Mouse (Mus musculus) kidney, adult 11 months (tissue): Measurements from ENCODE around the gene Lrrc72.
"Not testable (repeated sequence)": the region's sequence is repeated elsewhere in the genome, so short reads cannot be mapped to it uniquely, and the experiment has no call there.

Source experiments
- DNase-seq: peaks from one replicate; pipeline ENCODE4 v3.0.0; 2022

Gene Lrrc72

DNA sequence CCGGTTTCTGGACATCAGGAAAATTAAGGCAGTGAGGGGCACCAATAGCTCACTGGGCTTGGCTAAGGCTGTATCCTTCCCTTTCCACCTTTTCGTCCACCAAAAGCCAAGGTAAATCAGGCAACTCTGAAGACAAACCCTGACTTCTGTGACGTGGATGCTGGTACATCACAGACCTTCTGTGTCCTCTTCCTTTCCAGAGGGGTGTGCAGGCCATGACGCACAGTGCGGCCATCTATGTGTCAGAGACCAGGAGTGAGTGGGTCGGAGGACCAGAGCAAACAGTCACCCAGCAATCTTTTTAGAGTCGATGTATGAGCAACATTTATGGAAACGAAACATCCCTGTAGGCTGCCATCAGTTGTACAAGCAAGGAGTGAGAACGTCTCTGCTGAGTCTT, at the start of gene Lrrc72:
TSS of gene Lrrc72 (minus strand) at position 101 of the 400 bp plus-strand sequence.
- no peak for DNase-seq

DNA sequence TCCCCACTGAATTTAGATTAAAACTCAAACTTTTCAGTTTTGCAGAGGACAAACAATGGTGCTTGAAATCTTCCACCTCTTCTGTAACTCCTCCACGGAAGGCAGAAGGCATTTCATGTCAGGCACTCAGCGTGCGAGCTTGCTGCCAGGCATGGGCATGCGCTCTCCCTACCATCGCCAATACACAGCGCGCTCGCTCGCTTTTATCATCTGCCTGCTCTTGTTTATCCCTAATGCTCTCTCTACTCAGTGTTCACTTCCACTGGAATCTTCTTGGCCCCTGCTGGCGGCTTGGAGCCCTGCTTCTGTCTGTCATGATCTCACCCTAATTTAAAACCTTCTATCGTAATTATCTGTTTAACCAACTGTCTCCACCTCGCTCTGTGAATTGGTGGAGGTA, 49.1 kb upstream of the Lrrc72 start:
- no peak for DNase-seq

DNA sequence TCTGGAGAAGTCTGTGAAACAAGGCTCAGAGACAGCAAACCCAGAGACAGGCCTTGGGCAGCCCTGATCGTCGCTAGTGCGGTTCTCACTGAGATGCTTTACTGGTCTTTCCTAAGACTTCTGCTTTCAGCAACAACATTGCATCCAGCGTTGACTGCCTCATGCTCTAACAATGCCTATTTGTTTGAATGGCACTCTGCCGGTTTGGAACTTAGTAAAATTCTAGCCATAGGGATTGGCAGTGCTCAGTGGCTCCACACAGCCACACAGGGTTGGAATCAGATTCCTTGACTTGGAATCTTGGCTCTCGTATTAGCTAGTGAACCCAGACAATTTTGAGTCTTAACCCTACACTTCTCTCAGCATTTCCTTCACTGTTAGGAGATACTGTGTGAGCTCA, 38.1 kb upstream of the Lrrc72 start:
- DNase-seq, result no peak

DNA sequence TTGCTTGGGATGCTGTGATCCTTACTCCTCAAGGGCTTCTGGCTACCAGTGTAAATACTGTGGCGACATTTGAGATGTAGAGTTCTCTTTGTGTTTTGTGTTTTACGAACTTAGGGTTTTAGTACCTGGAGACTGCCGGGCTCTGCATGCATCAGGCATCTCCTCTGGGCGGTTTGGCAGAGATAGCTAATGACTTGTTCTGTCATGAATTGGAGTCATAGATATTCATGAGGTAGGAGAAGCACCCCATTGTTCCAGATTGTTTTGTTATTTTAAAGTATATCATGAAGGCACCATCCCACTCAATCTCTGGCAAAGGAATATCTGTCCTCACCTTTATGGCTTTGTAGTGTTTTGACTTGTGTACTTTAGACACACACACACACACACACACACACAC, 37.3 kb upstream of the Lrrc72 start:
- no peak for DNase-seq

DNA sequence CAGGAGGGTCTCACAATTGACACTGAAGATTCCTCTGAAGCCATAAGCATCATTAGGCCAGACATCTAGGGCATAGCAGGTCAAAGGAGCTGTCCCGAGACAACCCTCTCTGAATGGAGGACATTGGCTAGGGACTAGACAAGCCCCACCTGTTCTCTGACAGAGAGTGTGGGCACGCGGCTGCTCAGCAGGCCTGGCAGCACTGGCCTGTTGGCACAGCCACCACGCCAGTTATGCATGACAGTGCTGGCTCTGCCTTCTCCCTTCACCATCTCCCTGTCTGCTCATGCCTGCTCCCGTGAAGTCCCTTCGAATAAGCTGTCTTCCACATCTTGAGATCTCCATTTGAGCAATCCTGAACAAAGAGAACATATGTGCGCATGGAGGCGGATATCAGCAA, 36.4 kb upstream of the Lrrc72 start:
- no peak for DNase-seq

DNA sequence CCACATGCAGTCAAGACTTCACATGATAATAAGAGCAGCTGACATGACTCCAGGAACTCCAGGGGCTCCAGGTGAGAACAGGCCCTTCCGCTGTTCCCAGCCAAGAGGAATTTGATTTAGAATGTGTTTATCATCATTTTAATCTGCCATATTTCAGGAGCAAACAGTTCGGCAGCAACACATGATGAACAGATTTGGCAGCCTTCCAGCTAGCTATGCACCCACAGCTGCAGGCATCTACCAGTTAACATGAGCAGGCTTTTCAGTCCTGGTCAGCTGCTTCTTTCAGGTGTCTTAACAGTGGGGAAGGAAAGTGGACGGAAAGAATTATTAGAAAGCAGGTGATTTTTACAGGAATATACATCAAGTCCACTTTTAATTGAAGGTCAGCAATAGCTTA, 21.6 kb upstream of the Lrrc72 start:
- DNase-seq, result no peak

DNA sequence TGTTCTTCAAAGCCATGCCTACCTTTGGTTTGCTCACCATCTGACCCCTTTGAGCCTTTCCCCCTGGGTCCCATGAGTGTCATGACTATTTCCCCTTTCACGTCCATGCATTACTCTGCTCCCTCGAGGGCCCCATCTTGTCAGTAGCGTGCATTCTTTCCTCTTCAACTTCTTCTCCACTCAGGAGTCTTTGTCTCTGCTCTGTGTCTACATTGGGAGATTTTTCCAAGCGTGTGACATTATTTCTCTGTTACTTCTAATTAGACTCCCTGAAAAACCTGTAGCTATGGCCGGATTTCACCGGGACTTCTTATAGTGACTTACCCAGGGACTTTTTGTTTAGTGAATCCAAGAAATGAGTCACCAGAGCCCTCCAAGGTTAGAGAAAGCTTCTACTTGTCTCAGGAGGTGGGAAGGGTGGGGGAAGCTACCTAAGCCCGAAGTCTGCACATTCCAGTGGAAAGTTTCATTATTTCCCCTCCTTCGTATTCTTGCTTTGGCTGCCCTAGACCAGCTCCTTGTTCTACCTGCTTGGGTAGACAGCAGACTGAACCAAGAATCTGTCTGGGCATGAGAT, 14.6 kb upstream of the Lrrc72 start:
- DNase-seq, result no peak

DNA sequence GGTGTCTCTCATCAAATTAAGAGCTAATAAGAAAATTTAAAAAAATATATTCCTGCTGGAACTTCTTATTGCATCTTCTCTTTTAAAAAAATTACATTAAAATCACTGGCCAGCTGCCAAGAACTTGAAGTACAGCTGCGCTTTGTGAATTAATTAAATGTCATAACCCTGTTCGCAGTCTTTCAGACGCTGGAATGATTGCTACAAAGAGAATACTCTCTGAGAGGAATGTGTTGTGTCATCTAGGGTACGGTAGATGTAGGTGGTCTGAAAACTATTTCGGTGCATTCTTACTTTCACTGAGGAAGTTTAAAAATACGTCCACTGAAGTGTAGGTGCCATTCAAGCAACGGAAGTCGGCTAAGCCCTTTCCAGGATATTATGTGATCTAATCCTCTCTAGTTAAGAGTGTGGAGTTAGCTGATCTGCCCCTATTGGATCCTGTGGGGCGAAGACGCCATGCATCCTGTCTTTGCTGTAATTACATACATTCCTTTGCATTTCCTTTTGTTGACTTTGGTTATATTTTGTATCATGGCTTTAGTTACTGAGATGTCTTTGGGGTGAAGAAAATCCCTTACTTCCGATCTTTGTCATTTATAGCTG, 9.0 kb upstream of the Lrrc72 start:
- no peak for DNase-seq

DNA sequence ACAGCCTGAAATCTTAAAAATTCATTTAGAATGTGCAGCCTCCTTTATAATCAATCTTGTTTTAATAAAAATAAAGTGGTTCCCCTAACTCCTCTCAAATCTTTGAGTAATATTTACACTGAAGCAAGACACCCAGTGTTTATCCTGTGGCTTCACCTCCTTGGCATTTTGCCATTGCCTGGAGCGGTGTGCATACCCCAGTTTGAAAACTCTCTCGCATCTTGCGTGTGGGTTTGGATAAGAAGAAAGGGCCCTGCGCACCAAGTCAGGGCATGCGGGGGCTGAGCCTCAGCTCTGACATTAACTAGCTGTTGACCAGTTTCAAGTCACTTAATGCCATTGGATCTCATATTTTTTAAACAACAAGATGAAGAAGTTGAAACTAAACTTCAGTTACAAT, 2.2 kb upstream of the Lrrc72 start:
- DNase-seq, result no peak

DNA sequence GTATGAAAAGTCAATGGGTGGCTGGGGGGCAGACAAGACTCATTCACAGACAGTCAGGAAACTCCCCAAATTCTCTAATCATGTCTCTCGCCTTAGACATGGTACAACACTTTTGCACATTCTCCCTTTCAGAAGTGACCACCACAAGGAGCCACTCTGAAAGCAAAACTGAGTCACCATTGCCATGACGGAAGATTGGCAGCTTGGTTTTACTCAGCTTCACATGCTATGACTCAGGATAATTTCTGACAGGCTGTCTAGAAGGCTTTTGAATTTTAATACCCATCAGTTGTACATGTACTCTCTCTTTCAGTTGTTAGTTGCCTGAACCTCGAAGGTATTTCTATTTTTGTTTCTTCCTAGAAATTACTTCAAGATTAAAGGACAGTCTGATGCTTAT, 12.0 kb downstream of the Lrrc72 start:
- no peak for DNase-seq

DNA sequence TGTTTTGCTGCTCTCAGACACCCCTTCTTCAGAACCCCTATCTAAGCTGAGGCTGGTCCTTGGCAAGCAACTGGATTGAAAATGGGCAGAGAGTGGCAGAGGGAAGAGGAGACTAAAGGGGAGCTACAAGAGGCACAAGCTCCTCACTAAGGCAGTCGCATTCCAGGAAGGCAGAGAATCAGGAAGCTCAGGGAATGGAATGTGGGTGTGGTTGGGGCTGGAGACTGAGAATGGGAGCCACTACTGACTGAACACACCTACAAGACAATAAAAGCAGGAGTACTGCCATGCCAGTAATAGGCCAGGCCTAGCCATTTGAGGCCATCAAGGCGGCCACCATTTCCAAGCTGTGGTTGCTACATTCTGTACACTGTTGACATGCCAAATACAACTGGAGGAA, 21.8 kb downstream of the Lrrc72 start:
- DNase-seq, result no peak

DNA sequence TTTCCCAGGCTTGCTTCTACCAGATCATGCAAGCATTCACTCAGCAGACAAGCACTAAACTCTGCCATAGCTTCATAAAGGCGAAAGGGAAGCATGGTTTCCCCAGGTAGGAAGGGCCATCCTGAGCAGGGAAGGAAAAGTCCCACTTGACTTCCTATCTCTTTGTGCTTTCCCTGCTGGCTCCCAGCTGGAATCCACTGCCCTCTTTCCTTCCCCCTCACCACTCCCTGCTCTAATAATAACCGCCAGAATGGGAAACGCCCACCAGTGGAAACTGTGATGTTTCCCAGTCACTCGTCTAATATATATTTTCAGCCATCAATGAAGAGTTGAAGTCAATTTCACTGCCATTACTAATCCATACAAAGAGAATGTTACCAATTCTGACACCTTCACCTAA, 28.8 kb downstream of the Lrrc72 start:
- no peak for DNase-seq

DNA sequence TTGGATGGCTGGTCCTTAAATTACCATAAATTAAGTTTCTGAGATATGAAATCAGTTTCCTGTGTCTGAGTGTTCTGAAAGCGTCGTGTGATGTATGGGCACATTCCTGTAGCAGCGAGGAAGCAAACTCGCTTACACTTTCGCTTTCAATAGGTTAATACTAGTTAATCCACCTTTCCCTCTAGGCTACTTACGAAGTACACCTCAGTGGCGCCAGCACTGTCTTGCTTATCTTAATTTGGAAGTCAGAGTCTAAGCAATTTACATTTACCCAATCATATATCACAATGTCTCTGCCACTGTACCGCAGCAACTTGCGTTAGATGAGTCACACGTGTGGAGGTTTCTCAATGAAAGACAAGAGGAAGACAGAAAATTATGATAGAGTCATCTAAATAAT, 36.3 kb downstream of the Lrrc72 start:
- DNase-seq, result no peak

DNA sequence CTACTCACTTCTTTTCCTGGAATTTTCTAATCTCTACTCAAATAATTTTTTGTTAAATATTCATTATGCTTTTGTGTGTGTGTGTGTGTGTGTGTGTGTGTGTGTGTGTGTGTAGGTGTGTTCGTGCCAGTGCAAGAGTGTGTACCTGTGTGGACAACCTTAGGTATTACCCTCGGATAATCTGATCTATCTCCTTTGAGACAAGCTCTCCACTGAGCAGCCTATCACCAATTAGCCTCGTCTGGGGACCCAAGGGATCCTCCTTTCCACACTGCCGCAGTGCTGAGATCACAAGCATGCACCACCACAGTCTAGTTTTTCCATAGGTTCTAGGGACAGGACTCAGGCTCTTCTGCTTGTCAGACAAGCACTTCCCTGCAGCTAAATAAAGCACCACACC, 37.0 kb downstream of the Lrrc72 start:
- no peak for DNase-seq

DNA sequence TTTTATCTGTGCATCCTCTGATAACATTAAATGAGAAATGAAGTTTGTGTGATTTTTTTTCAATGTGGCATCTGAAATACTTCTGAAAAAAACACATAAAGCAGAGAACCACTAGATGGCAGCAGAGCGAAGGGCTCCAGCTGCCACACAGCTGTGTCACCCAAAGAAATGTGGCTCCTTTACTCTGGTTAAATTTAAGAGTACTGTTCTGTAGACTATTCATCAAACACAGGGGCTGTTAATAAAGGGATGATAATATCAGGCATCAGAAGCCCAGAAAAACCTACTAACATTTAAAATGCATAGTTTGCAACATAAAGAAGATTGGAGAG, 38.1 kb downstream of the Lrrc72 start:
- no peak for DNase-seq

DNA sequence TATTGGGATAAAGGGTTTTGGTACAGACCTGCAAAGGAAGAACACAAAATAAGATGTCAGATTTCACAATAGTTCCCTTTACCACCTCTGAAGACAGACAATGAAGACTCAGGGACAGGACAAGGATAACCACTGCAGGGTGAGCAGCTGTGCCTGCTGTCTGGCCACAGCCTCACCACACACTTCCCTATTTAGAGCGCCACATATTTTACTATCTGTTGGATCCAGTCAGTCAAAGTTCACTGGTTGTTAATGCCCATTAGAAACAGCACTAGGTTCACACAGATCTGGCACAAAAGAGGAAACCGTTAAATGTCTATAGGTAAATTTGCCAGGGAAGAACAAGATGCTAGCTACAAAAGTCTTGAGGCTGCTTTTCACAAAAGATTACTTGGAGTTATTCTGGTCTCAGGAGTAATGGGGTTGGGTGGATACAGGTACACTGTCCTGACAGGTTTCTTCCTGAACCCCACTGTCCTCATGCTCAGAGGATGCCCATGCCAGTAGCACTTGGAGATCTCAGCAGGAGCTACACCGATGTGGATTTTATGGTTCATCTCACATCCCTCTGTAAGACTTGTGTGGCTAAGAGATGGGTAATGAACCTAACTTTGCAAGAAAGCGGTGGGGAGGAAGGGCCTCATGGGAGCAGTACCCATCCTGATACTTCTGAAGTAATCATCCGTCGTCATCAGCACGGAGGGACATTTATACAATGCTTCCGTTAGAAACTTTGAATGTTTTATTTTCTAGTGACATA, 38.6 kb downstream of the Lrrc72 start:
- DNase-seq, result no peak

DNA sequence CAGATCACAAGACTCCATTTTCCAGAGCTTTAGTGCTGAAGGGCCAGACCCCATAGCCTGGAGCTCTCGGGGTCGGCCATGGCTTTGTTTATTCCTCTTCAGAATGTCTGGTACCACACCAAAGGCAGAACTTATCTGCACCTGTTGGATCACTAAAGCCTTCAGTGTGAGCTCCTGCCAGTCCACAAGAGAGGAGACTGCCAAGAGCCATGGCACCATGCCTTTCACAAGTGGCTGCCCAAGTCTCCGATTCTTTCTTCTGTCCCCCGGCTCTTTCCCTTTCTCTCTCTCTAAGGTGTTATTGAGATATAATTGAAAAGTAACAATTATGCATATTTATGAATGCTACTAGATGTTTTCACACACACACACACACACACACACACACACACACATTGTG, 43.1 kb downstream of the Lrrc72 start:
- DNase-seq, result no peak

DNA sequence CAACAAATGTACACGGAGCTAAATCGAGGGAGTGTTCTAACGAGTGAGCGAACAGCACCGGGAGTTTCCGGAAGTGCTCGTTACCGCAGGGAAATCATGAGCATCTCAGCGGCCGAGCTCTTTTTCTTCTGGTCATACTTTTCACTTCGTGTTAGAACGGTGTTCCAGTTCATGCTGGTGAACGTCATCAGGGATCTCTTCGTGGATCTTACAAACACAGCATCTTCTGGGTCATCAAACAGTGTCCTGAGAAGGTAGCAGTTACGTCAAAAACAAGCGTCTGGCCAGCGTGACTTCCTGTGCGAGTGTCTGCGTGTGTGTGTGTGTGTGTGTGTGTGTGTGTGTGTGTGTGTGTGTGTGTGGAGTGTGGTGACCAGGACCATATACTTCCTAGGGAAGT, 44.7 kb downstream of the Lrrc72 start:
- no peak for DNase-seq

DNA sequence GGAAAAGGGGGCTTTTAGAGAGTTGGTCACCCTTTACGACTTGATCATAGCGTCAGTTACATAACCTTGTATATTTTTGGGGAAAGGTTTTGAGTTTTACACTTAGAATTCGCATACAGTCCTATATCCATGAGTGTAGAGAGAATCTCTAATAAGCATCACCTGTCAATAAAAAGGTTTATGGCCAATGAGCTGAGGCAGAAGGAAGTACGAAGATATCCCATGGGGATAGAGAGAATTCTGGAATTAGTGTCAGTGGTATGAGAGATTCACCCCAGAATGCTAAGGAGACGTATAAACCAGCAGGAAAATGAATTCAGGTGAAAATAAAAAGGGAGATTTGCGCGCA, 45.4 kb downstream of the Lrrc72 start:
- DNase-seq, result no peak

DNA sequence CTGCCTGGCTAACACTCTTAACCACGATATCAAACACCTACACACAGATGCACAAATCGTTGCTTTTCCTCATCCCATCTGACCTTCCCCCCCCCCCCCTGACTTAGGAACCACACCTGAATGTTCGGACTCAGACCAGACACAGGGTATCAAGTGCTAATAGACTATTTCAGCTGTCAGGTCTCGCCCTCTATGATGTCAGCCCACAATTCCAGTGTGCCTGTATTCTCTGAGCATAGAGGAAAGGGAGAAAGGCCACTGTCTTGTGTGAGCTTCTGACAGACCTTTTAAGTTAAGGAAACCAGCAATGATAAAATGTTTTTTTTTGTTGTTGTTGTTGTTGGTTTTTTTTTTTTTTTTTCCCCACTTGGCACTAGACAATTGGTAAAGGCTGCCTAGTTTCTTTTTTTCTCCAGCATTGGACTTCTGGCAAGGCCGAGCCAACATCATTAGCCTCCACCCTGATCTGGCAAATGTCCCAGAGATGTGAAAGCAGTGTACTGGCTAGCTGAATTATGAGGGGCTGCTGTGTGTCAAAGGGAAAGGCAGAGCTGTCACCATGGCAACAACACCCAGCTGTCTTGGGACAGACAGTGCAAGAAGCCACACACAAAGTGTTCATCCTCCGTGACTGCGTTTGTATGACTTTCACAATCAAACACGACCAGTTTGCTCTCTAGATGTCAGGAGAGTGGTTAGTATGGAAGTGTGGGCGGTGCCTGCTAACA, 46.0 kb downstream of the Lrrc72 start:
- DNase-seq, result peak; percentile 59

DNA sequence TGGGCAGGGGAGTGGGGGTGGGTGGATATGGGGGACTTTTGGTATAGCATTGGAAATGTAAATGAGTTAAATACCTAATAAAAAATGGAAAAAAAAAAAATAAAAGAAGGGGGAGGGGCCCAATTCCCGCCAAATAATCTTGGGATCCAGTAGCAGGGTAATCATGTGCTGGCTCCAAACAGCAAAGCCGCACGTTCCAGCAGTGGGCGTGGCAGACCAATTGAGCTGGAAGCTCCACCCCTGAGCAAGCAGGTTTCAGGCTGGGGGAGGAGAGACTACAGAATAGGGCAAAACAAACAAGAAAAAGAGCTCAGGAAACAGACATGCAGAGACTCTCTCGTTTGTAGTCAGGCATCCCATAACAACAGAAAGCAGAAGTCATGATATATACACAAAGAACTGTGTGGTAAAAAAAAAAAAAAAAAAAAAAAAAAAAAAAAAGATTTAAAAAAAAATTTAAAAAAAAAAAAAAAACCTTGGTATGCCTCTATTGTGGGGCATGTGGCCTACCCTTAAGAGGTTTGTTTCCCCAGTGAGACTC, 47.5 kb downstream of the Lrrc72 start:
- not testable (repeated sequence) for DNase-seq

DNA sequence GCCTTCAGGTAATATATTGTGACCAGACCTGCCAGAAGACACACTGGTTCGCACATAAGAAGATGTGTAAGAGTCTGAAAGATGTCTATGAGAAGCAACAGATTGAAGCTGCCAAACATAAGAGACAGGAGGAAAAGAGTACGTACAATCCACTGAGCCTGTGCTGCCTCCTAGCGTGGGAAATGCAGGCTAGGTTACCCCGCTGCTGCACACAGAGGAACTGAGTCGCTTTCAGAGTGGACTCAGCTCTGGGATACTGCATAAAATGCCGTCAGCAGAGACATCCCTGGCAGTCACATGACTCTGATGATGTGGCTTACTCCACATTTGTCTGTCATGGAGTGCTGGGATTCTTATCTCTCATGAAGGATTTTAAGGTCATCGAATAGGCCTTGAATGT, 58.2 kb downstream of the Lrrc72 start:
- no peak for DNase-seq

DNA sequence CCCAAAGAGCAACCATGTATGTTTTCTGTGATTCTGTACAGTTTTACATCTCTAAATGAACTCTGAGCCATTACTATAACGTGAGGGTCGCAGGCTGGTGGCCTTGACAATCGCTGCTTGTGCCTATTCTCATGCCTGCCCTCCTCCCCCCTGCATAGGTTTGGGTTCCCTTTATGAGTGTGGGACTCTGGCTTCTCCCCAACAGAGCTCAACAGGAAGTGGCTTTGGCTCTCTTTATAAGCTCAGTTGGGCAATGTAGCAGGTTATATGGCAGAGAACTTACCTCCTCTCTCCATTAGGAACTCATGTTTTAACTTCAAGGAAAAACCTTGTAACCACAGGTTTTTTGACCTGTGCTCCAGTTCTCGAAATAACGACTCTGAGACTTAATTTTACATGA, 62.9 kb downstream of the Lrrc72 start:
- no peak for DNase-seq

DNA sequence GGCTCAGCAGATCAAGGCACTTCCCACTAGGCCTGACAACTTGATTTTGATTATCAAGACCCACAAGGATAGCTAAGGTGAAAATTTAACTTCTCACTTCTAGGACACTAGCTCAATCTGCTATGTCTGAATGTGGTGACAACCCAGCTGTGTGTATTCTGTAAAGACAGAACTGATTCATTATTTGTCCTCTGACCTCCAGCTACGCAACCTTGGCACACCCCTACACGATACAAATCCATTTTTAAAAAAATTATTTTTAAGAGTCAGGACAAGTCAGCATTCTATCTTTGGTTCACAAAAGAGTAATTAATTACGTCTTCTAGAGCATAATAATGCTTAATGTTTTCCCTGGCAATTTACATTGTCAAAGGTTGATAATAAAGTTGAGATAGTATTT, 63.6 kb downstream of the Lrrc72 start:
- no peak for DNase-seq
